Mouse (Mus musculus): ENCODE measurements at regions not wholly inside any gene's neighbourhood (a gene's known extent, or its start where the extent isn't known, plus 50 kb on each side); places are given as distances from the start of the nearest gene placed in this dataset.

DNA sequence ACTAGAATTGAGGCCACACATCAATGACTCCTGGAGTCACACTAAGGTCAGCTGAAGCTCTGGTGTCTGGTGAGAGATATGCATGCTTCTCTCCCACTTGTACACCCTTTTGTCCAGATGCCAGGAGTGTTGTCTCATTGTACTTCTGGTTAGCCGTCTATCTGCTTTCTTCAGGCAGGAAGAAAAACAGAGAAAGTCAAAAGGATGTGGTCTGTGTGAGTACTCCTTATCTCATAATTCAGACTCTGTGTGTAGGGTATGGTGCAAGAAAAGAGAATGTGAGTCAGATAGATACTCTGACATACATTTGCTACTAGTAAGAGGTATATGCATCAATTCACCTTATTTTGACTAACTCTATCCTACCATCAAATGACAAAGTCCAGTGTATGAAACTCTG, 92.9 kb upstream of the Mtap start:
- Histone ChIP-seq H3K27ac (no peak overlapping the region), H3K36me3 (replicated peaks; ENCODE audit: control insufficient read depth, insufficient read depth, low read depth) (no peaks in the 10 kb centered on the region), H3K9ac (replicated peaks) (no peak overlapping the region), H3K27me3 (ENCODE audit: control insufficient read depth, insufficient read depth, low read length) (no peaks in the 10 kb centered on the region), H3K9me3 (ENCODE audit: control insufficient read depth, low read length) (no peaks in the 10 kb centered on the region), H3K4me2 (ENCODE audit: low read depth) (no peak overlapping the region), H3K4me1 (replicated peaks; ENCODE audit: control insufficient read depth in 2 of 2, insufficient read depth in 2 of 2, low read length in 1 of 2) (peaks cover 2 to 8% of the 10 kb centered on the region in 2 experiments; a peak in 2 of 4 replicates), H3K4me3 (ENCODE audit: insufficient read depth in 1 of 2, low read depth in 2 of 2, low read length in 2 of 2) (no peak overlapping the region)
- ATAC-seq (ENCODE audit: insufficient read depth): peak; percentile 96
- peak; percentile 45 to 62 (median 56) for DNase-seq (ENCODE audit: low read depth in 3 of 3, low spot score in 3 of 3)
- TF ChIP-seq EP300 (IDR thresholded peaks at IDR 0.05; ENCODE audit: low read depth) (peak; percentile 89), CTCF (IDR thresholded peaks at IDR 0.05; ENCODE audit: low read depth) (no peak)
- 3% methylated on average over 1 of the region's 1 CpGs for WGBS (ENCODE audit: insufficient replicate concordance)

DNA sequence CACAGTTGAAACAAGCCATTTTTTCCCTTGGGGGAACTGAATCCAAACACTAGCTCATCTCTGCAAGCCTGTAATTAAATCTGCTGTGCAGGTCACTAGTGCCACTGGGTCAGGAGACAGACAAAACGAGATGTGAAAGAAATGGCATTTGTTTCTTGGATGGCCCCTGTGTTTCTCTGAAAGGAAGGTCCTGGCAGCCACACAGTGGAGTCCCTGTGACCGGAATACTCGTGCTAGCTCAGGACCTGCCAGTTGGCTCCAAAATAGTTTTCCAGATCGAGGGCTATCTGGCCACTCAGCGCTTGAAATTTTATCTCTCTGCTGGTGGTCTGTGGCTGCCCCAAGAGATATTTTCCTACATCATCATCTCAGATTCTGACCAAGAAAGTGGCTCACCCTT, 96.1 kb upstream of the Mtap start:
- Histone ChIP-seq H3K4me1 (replicated peaks; ENCODE audit: control insufficient read depth in 2 of 2, insufficient read depth in 2 of 2, low read length in 1 of 2) (peaks cover 2 to 8% of the 10 kb centered on the region in 2 experiments; a peak in 2 of 4 replicates), H3K4me2 (ENCODE audit: low read depth) (no peak overlapping the region), H3K27ac (no peak overlapping the region), H3K27me3 (ENCODE audit: control insufficient read depth, insufficient read depth, low read length) (no peaks in the 10 kb centered on the region), H3K36me3 (replicated peaks; ENCODE audit: control insufficient read depth, insufficient read depth, low read depth) (no peaks in the 10 kb centered on the region), H3K4me3 (ENCODE audit: insufficient read depth in 1 of 2, low read depth in 2 of 2, low read length in 2 of 2) (no peak overlapping the region), H3K9ac (replicated peaks) (no peak overlapping the region), H3K9me3 (ENCODE audit: control insufficient read depth, low read length) (no peaks in the 10 kb centered on the region)
- DNase-seq (ENCODE audit: low read depth in 3 of 3, low spot score in 3 of 3): no peak
- 26% methylated on average over 5 of the region's 5 CpGs for WGBS (ENCODE audit: insufficient replicate concordance)
- no peak for ATAC-seq (ENCODE audit: insufficient read depth)
- TF ChIP-seq EP300 (IDR thresholded peaks at IDR 0.05; ENCODE audit: low read depth) (no peak), CTCF (IDR thresholded peaks at IDR 0.05; ENCODE audit: low read depth) (no peak)

DNA sequence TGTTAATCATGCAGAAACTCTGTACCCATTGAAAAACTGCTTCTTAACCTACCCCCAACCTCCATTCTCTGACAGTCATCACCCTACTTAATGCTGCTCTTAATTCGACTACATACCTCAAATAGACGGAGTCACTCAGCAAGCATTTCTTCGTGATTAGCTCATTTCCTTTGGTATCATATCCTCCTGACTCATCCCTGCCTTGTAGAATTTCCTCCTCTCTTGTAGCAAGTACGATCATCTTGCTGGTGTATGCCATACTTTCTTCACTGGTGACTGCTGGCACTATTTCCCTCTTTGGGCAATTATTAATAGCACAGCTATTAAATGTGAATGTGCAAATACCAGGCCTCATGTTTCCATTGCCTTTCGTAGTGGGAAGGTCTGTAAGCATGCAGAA, 98.0 kb upstream of the Mtap start:
- ATAC-seq (ENCODE audit: insufficient read depth) (no peak), DNase-seq (ENCODE audit: low read depth in 3 of 3, low spot score in 3 of 3) (no peak)

DNA sequence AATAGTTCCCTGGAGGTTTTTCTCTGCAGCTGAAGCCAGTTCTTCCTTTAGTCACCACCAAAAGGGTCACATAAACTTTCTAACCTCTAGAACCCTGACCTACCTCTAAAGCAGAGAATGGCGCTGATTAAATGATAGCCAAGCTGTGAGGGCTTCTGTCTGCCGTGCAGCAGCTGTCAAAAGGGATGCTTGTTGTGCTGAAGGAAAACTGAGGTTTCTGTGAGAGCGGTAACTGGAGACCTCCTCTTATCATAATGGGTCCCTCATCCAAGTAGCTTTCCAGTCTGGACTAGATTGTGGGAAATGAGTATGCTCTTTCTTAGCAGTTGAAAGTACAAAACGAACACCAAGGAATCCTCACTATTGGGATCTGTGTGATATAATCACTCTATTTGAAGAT, 98.8 kb upstream of the Mtap start:
- Histone ChIP-seq H3K9ac (replicated peaks) (no peak overlapping the region), H3K4me3 (ENCODE audit: insufficient read depth in 1 of 2, low read depth in 2 of 2, low read length in 2 of 2) (no peak overlapping the region), H3K9me3 (ENCODE audit: control insufficient read depth, low read length) (no peaks in the 10 kb centered on the region), H3K4me2 (ENCODE audit: low read depth) (no peak overlapping the region), H3K27ac (no peak overlapping the region), H3K27me3 (ENCODE audit: control insufficient read depth, insufficient read depth, low read length) (no peaks in the 10 kb centered on the region), H3K4me1 (replicated peaks; ENCODE audit: control insufficient read depth in 2 of 2, insufficient read depth in 2 of 2, low read length in 1 of 2) (peaks cover 0 to 3% of the 10 kb centered on the region in 2 experiments; a peak in 2 of 4 replicates), H3K36me3 (replicated peaks; ENCODE audit: control insufficient read depth, insufficient read depth, low read depth) (no peaks in the 10 kb centered on the region)
- WGBS (ENCODE audit: insufficient replicate concordance): 48% methylated on average over 4 of the region's 4 CpGs
- DNase-seq (ENCODE audit: low read depth in 3 of 3, low spot score in 3 of 3) (no peak), ATAC-seq (ENCODE audit: insufficient read depth) (no peak)
- TF ChIP-seq CTCF (IDR thresholded peaks at IDR 0.05; ENCODE audit: low read depth) (no peak), EP300 (IDR thresholded peaks at IDR 0.05; ENCODE audit: low read depth) (no peak)

More for the DNA sequence above, 98.0 kb upstream of the Mtap start:
- Histone ChIP-seq H3K4me2 (ENCODE audit: low read depth) (no peak overlapping the region), H3K4me1 (replicated peaks; ENCODE audit: control insufficient read depth in 2 of 2, insufficient read depth in 2 of 2, low read length in 1 of 2) (peaks cover 2 to 5% of the 10 kb centered on the region in 2 experiments; a peak in 2 of 4 replicates), H3K9ac (replicated peaks) (no peak overlapping the region), H3K36me3 (replicated peaks; ENCODE audit: control insufficient read depth, insufficient read depth, low read depth) (no peaks in the 10 kb centered on the region), H3K4me3 (ENCODE audit: insufficient read depth in 1 of 2, low read depth in 2 of 2, low read length in 2 of 2) (no peak overlapping the region), H3K9me3 (ENCODE audit: control insufficient read depth, low read length) (no peaks in the 10 kb centered on the region), H3K27ac (no peak overlapping the region), H3K27me3 (ENCODE audit: control insufficient read depth, insufficient read depth, low read length) (no peaks in the 10 kb centered on the region)
- TF ChIP-seq CTCF (IDR thresholded peaks at IDR 0.05; ENCODE audit: low read depth): no peak
- no peak for TF ChIP-seq EP300 (IDR thresholded peaks at IDR 0.05; ENCODE audit: low read depth)
- WGBS (ENCODE audit: insufficient replicate concordance): 30% methylated on average over 5 of the region's 5 CpGs

DNA sequence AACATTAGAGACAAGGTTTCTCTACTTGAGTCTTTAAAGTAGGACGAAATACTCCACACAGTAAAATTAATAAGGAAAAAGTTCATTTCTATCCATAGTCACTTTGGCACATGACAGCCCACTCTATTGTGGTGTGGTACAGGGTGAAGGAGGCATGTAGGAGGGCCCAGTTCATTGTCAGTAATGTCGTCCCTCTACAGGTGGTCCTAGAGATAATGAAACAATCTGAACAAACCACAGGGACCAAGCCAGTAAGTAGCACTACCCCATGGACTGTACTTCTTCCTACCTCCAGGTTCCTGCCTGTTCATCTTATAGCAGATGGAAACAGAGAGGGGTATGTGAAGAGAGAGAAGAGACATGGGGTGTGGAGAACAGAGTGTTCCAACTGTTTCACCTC, 102.1 kb upstream of the Mtap start:
- no peak for TF ChIP-seq CTCF (IDR thresholded peaks at IDR 0.05; ENCODE audit: low read depth)
- no peak for TF ChIP-seq EP300 (IDR thresholded peaks at IDR 0.05; ENCODE audit: low read depth)
- no peaks in the 10 kb centered on the region for H3K4me1 ChIP-seq (replicated peaks; ENCODE audit: control insufficient read depth in 2 of 2, insufficient read depth in 2 of 2, low read length in 1 of 2)
- no peaks in the 10 kb centered on the region for H3K27me3 ChIP-seq (ENCODE audit: control insufficient read depth, insufficient read depth, low read length)
- no peaks in the 10 kb centered on the region for H3K36me3 ChIP-seq (replicated peaks; ENCODE audit: control insufficient read depth, insufficient read depth, low read depth)
- no peak overlapping the region for H3K4me2 ChIP-seq (ENCODE audit: low read depth)
- no peaks in the 10 kb centered on the region for H3K9me3 ChIP-seq (ENCODE audit: control insufficient read depth, low read length)
- no peak overlapping the region for H3K27ac ChIP-seq
- H3K4me3 ChIP-seq (ENCODE audit: insufficient read depth in 1 of 2, low read depth in 2 of 2, low read length in 2 of 2): no peak overlapping the region
- no peak overlapping the region for H3K9ac ChIP-seq (replicated peaks)
- WGBS (ENCODE audit: insufficient replicate concordance): 37% methylated on average over 2 of the region's 2 CpGs
- DNase-seq (ENCODE audit: low read depth in 3 of 3, low spot score in 3 of 3) (no peak), ATAC-seq (ENCODE audit: insufficient read depth) (no peak)
